Mouse (Mus musculus) MEL-GATA-1-ER (cell line): ENCODE results near the gene Sobp.

Source experiments
- DNase-seq: peaks from one replicate; pipeline ENCODE4 v3.0.0-alpha.2; 2012; ENCODE audit warnings: low read depth; ENCODE audit errors: extremely low read depth

The Sobp gene

GRCm38 (mm10) chr10:43159333-43159732 lies 15.0 kb downstream of the Sobp start:
- DNase-seq: no peak

GRCm38 (mm10) chr10:43158917-43159316 lies 15.4 kb downstream of the Sobp start:
- no peak for DNase-seq

GRCm38 (mm10) chr10:43155046-43155560 lies 19.2 kb downstream of the Sobp start:
- no peak for DNase-seq

GRCm38 (mm10) chr10:43152643-43153042 lies 21.7 kb downstream of the Sobp start:
- DNase-seq: no peak

GRCm38 (mm10) chr10:43148456-43148855 lies 25.9 kb downstream of the Sobp start:
- DNase-seq: peak; percentile 50

GRCm38 (mm10) chr10:43143173-43143572 lies 31.2 kb downstream of the Sobp start:
- no peak for DNase-seq

- no peak for DNase-seq
These were observed 40.3 kb downstream of the Sobp start for GRCm38 (mm10) chr10:43134027-43134426.

- no peak for DNase-seq
These were observed 45.6 kb downstream of the Sobp start for GRCm38 (mm10) chr10:43128750-43129149.

- no peak for DNase-seq
These were observed 49.8 kb downstream of the Sobp start for GRCm38 (mm10) chr10:43124561-43124960.

- no peak for DNase-seq
These were observed 50.2 kb downstream of the Sobp start for GRCm38 (mm10) chr10:43124156-43124555.

- peak; percentile 67 for DNase-seq
These were observed 50.9 kb downstream of the Sobp start for GRCm38 (mm10) chr10:43123422-43123821.

- peak; percentile 81 for DNase-seq
These were observed 53.5 kb downstream of the Sobp start for GRCm38 (mm10) chr10:43120688-43121450.

- no peak for DNase-seq
These were observed 58.0 kb downstream of the Sobp start for GRCm38 (mm10) chr10:43116083-43116927.

GRCm38 (mm10) chr10:43112296-43112695 lies 62.0 kb downstream of the Sobp start:
- DNase-seq: no peak

- DNase-seq: no peak
These were observed 67.7 kb downstream of the Sobp start for GRCm38 (mm10) chr10:43106616-43107015.

GRCm38 (mm10) chr10:43106196-43106595 lies 68.1 kb downstream of the Sobp start:
- no peak for DNase-seq

- no peak for DNase-seq
These were observed 73.8 kb downstream of the Sobp start for GRCm38 (mm10) chr10:43100513-43100912.

- no peak for DNase-seq
These were observed 75.1 kb downstream of the Sobp start for GRCm38 (mm10) chr10:43099229-43099628.

- no peak for DNase-seq
These were observed 76.6 kb downstream of the Sobp start for GRCm38 (mm10) chr10:43097755-43098154.

- DNase-seq: no peak
These were observed 77.7 kb downstream of the Sobp start for GRCm38 (mm10) chr10:43096614-43097013.

- no peak for DNase-seq
These were observed 79.8 kb downstream of the Sobp start for GRCm38 (mm10) chr10:43094537-43094936.

- no peak for DNase-seq
These were observed 80.9 kb downstream of the Sobp start for GRCm38 (mm10) chr10:43093440-43093839.
